Mouse (Mus musculus) central nervous system, embryonic 11.5 days (tissue): Measurements from ENCODE around the gene Rhox2g. TPM values are rescaled to one million over a fixed set of nuclear protein-coding genes. Genes with fewer than 3 reads are reported as not detected.

Experiments
- polyA plus RNA-seq: library from polyadenylated mRNA; depleted of rRNA; stranded (reverse); fragments of >200 nt; gene quantifications from 2 replicates; pipeline ENCODE4 v1.2.3, GENCODE M21; 2012; rRNA removed

Rhox2g gene
- polyA plus RNA-seq, result not detected in 2 replicates

GRCm38 (mm10) chrX:37643370-37643769 is at the start of gene Rhox2g:
Gene Rhox2g (minus strand): TSS chrX:37643470.

GRCm38 (mm10) chrX:37673177-37673576 is 29.9 kb upstream of the Rhox2g start, which contains the start of gene Rhox2h:
Gene Rhox2h (minus strand): TSS chrX:37673277.

GRCm38 (mm10) chrX:37668664-37669063 is 25.4 kb upstream of the Rhox2g start, which contains the start of gene Rhox3h:
Gene Rhox3h (minus strand): TSS chrX:37668764.

GRCm38 (mm10) chrX:37651227-37651626 is 8.0 kb upstream of the Rhox2g start, which contains the start of gene Rhox4g:
Gene Rhox4g (minus strand): TSS chrX:37651327.

GRCm38 (mm10) chrX:37628512-37628911 is 14.8 kb downstream of the Rhox2g start, which contains the start of gene Rhox3g:
Gene Rhox3g (minus strand): TSS chrX:37628612.

GRCm38 (mm10) chrX:37607604-37608003 is 35.7 kb downstream of the Rhox2g start, which contains the start of gene Rhox4f:
Gene Rhox4f (minus strand): TSS chrX:37607704.

Other genes with a start within 250 kb of the Rhox2g start
- 0.21 and 0.82 TPM in 2 replicates for gene Rhox2b, start 231.4 kb downstream of the Rhox2g start, polyA plus RNA-seq
- gene Rhox4b, start 211.0 kb downstream of the Rhox2g start, polyA plus RNA-seq, result 0.19 and 0.49 TPM in 2 replicates
- gene Rhox2c, start 189.8 kb downstream of the Rhox2g start, polyA plus RNA-seq, result 0.66 and 1.4 TPM in 2 replicates
- 0.48 TPM in 1 of 2 replicates, not detected in the other for gene Rhox3c, start 184.9 kb downstream of the Rhox2g start, polyA plus RNA-seq
- not detected in 2 replicates for gene Rhox4c, start 163.1 kb downstream of the Rhox2g start, polyA plus RNA-seq
- gene Rhox2d, start 150.0 kb downstream of the Rhox2g start, polyA plus RNA-seq, result 0.20 TPM in 1 of 2 replicates, not detected in the other
- gene Rhox4d, start 129.1 kb downstream of the Rhox2g start, polyA plus RNA-seq, result 0.12 and 0.13 TPM in 2 replicates
- gene Rhox2e, start 113.0 kb downstream of the Rhox2g start, polyA plus RNA-seq, result 0.16 TPM in 1 of 2 replicates, not detected in the other
- not detected in 2 replicates for gene Rhox3e, start 101.5 kb downstream of the Rhox2g start, polyA plus RNA-seq
- gene Rhox4e, start 86.1 kb downstream of the Rhox2g start, polyA plus RNA-seq, result not detected in 2 replicates
- gene Rhox2f, start 72.1 kb downstream of the Rhox2g start, polyA plus RNA-seq, result 0.15 and 0.30 TPM in 2 replicates
- not detected in 2 replicates for gene Rhox3f, start 62.5 kb downstream of the Rhox2g start, polyA plus RNA-seq
- gene Rhox4f, start 35.8 kb downstream of the Rhox2g start, polyA plus RNA-seq, result not detected in 2 replicates
- gene Rhox3g, start 14.9 kb downstream of the Rhox2g start, polyA plus RNA-seq, result not detected in 2 replicates
- 0.08 TPM in 1 of 2 replicates, not detected in the other for gene Rhox4g, start 7.9 kb upstream of the Rhox2g start, polyA plus RNA-seq
- not detected in 2 replicates for gene Rhox3h, start 25.3 kb upstream of the Rhox2g start, polyA plus RNA-seq
- not detected in 2 replicates for gene Rhox2h, start 29.8 kb upstream of the Rhox2g start, polyA plus RNA-seq
- 2.4 and 3.0 TPM in 2 replicates for gene Rhox5, start 161.4 kb upstream of the Rhox2g start, polyA plus RNA-seq
- gene Rhox6, start 183.4 kb upstream of the Rhox2g start, polyA plus RNA-seq, result 0.06 and 0.41 TPM in 2 replicates
- gene Rhox7a, start 188.2 kb upstream of the Rhox2g start, polyA plus RNA-seq, result not detected in 2 replicates
- not detected in 2 replicates for gene Rhox8, start 235.5 kb upstream of the Rhox2g start, polyA plus RNA-seq